Mouse (Mus musculus): Measurements from ENCODE around the gene Astn2.
"Not testable (repeated sequence)": the region's sequence is repeated elsewhere in the genome, so short reads cannot be mapped to it uniquely, and the experiment has no call there.

DNA sequence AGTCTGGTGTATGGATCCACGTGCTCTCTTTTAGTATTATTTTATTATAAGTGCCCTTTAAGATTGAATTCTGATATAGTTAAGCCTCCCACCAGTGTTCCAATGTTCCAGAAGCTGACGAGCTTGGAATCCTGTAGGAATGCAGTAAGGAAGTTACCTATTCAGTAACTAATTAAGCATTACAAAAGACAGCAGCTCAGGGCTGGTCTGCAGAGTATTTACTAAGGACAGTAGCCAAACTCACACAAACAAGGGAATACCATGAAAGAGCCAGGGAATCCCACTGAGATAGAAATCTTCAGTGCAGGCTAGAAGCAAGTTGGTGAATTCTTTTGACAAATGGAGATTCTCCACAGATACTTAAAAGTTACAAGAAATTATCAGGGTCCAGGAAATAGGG is 724.6 kb downstream of the Astn2 start:
- not testable (repeated sequence) for TF ChIP-seq CTCF, POLR2A (IDR thresholded peaks at IDR 0.05; ENCODE audit: insufficient read depth, low read depth, low read length)
